Mouse (Mus musculus) heart, adult 2 months (tissue): Measurements from ENCODE around the gene Csrp2.

Source experiments
- CTCF ChIP-seq: fragments of 200-600 bp; IDR thresholded peaks from 2 replicates; pipeline ENCODE4 v1.8.1; 2022; ENCODE audit warnings: antibody characterized with exemption, mild to moderate bottlenecking, moderate library complexity
- POLR2A ChIP-seq: fragments of 200-500 bp; IDR thresholded peaks from 2 replicates; pipeline ENCODE4 v1.6.1; 2011; ENCODE audit warnings: mild to moderate bottlenecking, low read depth, low read length, control low read depth; ENCODE audit not compliant: insufficient read depth

GRCm38 (mm10) chr10:110941968-110942367 is 22.4 kb downstream of the Csrp2 start:
- TF ChIP-seq CTCF (no peak), POLR2A (no peak)
